Mouse (Mus musculus): ENCODE data around the gene Tsc22d2. TPM values are rescaled to one million over a fixed set of nuclear protein-coding genes. Genes with fewer than 3 reads are reported as not detected.

Gene Tsc22d2
- polyA plus RNA-seq, 1 experiment from 2014 or later = 9.2 TPM

GRCm38 (mm10) chr3:58382676-58383075 is 31.8 kb upstream of the Tsc22d2 start:
- WGBS = 90% methylated on average over 1 of the region's 1 CpGs
- DNase-seq (ENCODE audit: low spot score) = no peak
- Histone ChIP-seq H3K27ac (ENCODE audit: low read depth, low read length) (no peak overlapping the region), H3K9ac (ENCODE audit: low read length) (no peak overlapping the region), H3K4me2 (ENCODE audit: low read length) (no peak overlapping the region), H3K4me1 (ENCODE audit: control insufficient read depth, insufficient read depth, low read length) (no peaks in the 10 kb centered on the region), H3K9me3 (replicated peaks; ENCODE audit: control insufficient read depth, low read length) (no peaks in the 10 kb centered on the region), H3K27me3 (replicated peaks; ENCODE audit: control insufficient read depth, insufficient read depth, low read length) (no peaks in the 10 kb centered on the region), H3K36me3 (ENCODE audit: control insufficient read depth, insufficient read depth, low read length) (no peaks in the 10 kb centered on the region), H3K4me3 (ENCODE audit: low read depth, low read length) (no peak overlapping the region)
- no peak for ATAC-seq

- DNase-seq (ENCODE audit: low spot score) = no peak
- Histone ChIP-seq H3K27me3 (replicated peaks; ENCODE audit: control insufficient read depth, insufficient read depth, low read length) (no peaks in the 10 kb centered on the region), H3K4me3 (ENCODE audit: low read depth, low read length) (no peak overlapping the region), H3K27ac (ENCODE audit: low read depth, low read length) (no peak overlapping the region), H3K9ac (ENCODE audit: low read length) (no peak overlapping the region), H3K36me3 (ENCODE audit: control insufficient read depth, insufficient read depth, low read length) (no peaks in the 10 kb centered on the region), H3K4me1 (ENCODE audit: control insufficient read depth, insufficient read depth, low read length) (no peaks in the 10 kb centered on the region), H3K9me3 (replicated peaks; ENCODE audit: control insufficient read depth, low read length) (no peaks in the 10 kb centered on the region), H3K4me2 (ENCODE audit: low read length) (no peak overlapping the region)
- WGBS = 50% methylated on average over 1 of the region's 1 CpGs
- ATAC-seq = no peak
Measured at GRCm38 (mm10) chr3:58385060-58385459, 29.5 kb upstream of the Tsc22d2 start.

- DNase-seq (ENCODE audit: low spot score) = no peak
- no peak overlapping the region for H3K9ac ChIP-seq (ENCODE audit: low read length)
- H3K36me3 ChIP-seq (ENCODE audit: control insufficient read depth, insufficient read depth, low read length) = no peaks in the 10 kb centered on the region
- H3K9me3 ChIP-seq (replicated peaks; ENCODE audit: control insufficient read depth, low read length) = no peaks in the 10 kb centered on the region
- H3K4me3 ChIP-seq (ENCODE audit: low read depth, low read length) = no peak overlapping the region
- H3K4me2 ChIP-seq (ENCODE audit: low read length) = no peak overlapping the region
- no peaks in the 10 kb centered on the region for H3K27me3 ChIP-seq (replicated peaks; ENCODE audit: control insufficient read depth, insufficient read depth, low read length)
- WGBS = 88% methylated on average over 4 of the region's 4 CpGs
- H3K27ac ChIP-seq (ENCODE audit: low read depth, low read length) = no peak overlapping the region
- ATAC-seq = no peak
- H3K4me1 ChIP-seq (ENCODE audit: control insufficient read depth, insufficient read depth, low read length) = no peaks in the 10 kb centered on the region
Measured at GRCm38 (mm10) chr3:58388731-58389130, 25.8 kb upstream of the Tsc22d2 start.

GRCm38 (mm10) chr3:58398541-58398940 is 16.0 kb upstream of the Tsc22d2 start:
- Histone ChIP-seq H3K27me3 (replicated peaks; ENCODE audit: control insufficient read depth, insufficient read depth, low read length) (no peaks in the 10 kb centered on the region), H3K36me3 (ENCODE audit: control insufficient read depth, insufficient read depth, low read length) (no peaks in the 10 kb centered on the region)
- 84% methylated on average over 5 of the region's 5 CpGs for WGBS

GRCm38 (mm10) chr3:58399931-58400330 is 14.6 kb upstream of the Tsc22d2 start:
- Histone ChIP-seq H3K27ac (ENCODE audit: low read depth, low read length) (no peak overlapping the region), H3K4me3 (ENCODE audit: low read depth, low read length) (no peak overlapping the region), H3K4me2 (ENCODE audit: low read length) (no peak overlapping the region), H3K27me3 (replicated peaks; ENCODE audit: control insufficient read depth, insufficient read depth, low read length) (no peaks in the 10 kb centered on the region), H3K36me3 (ENCODE audit: control insufficient read depth, insufficient read depth, low read length) (no peaks in the 10 kb centered on the region), H3K4me1 (ENCODE audit: control insufficient read depth, insufficient read depth, low read length) (no peaks in the 10 kb centered on the region), H3K9me3 (replicated peaks; ENCODE audit: control insufficient read depth, low read length) (no peaks in the 10 kb centered on the region), H3K9ac (ENCODE audit: low read length) (no peak overlapping the region)
- 75% methylated on average over 3 of the region's 3 CpGs for WGBS
- no peak for DNase-seq (ENCODE audit: low spot score)
- ATAC-seq = no peak

More at GRCm38 (mm10) chr3:58398541-58398940, 16.0 kb upstream of the Tsc22d2 start:
- no peaks in the 10 kb centered on the region for H3K9me3 ChIP-seq (replicated peaks; ENCODE audit: control insufficient read depth, low read length)
- no peak overlapping the region for H3K4me2 ChIP-seq (ENCODE audit: low read length)
- no peak overlapping the region for H3K9ac ChIP-seq (ENCODE audit: low read length)
- no peaks in the 10 kb centered on the region for H3K4me1 ChIP-seq (ENCODE audit: control insufficient read depth, insufficient read depth, low read length)
- ATAC-seq (no peak), DNase-seq (ENCODE audit: low spot score) (no peak)
- no peak overlapping the region for H3K27ac ChIP-seq (ENCODE audit: low read depth, low read length)
- no peak overlapping the region for H3K4me3 ChIP-seq (ENCODE audit: low read depth, low read length)

GRCm38 (mm10) chr3:58411669-58412068 is 2.8 kb upstream of the Tsc22d2 start:
- no peak for DNase-seq (ENCODE audit: low spot score)
- no peak overlapping the region for H3K4me2 ChIP-seq (ENCODE audit: low read length)
- H3K4me1 ChIP-seq (ENCODE audit: control insufficient read depth, insufficient read depth, low read length) = no peaks in the 10 kb centered on the region
- H3K9ac ChIP-seq (ENCODE audit: low read length) = no peak overlapping the region
- no peaks in the 10 kb centered on the region for H3K36me3 ChIP-seq (ENCODE audit: control insufficient read depth, insufficient read depth, low read length)
- H3K9me3 ChIP-seq (replicated peaks; ENCODE audit: control insufficient read depth, low read length) = no peaks in the 10 kb centered on the region
- no peaks in the 10 kb centered on the region for H3K27me3 ChIP-seq (replicated peaks; ENCODE audit: control insufficient read depth, insufficient read depth, low read length)
- no peak overlapping the region for H3K27ac ChIP-seq (ENCODE audit: low read depth, low read length)
- ATAC-seq = no peak
- no peak overlapping the region for H3K4me3 ChIP-seq (ENCODE audit: low read depth, low read length)

GRCm38 (mm10) chr3:58413671-58414070 is 844 bp upstream of the Tsc22d2 start:
- Histone ChIP-seq H3K9me3 (replicated peaks; ENCODE audit: control insufficient read depth, low read length) (no peaks in the 10 kb centered on the region), H3K4me2 (ENCODE audit: low read length) (peak overlapping the region; percentile 98), H3K27ac (ENCODE audit: low read depth, low read length) (no peak overlapping the region), H3K36me3 (ENCODE audit: control insufficient read depth, insufficient read depth, low read length) (no peaks in the 10 kb centered on the region), H3K4me1 (ENCODE audit: control insufficient read depth, insufficient read depth, low read length) (peaks cover 8% of the 10 kb centered on the region), H3K9ac (ENCODE audit: low read length) (peak overlapping the region; percentile 64; the same call in 1 of the 2 replicates), H3K27me3 (replicated peaks; ENCODE audit: control insufficient read depth, insufficient read depth, low read length) (no peaks in the 10 kb centered on the region), H3K4me3 (ENCODE audit: low read depth, low read length) (peak overlapping the region; percentile 99)
- WGBS = 45% methylated on average over 5 of the region's 5 CpGs
- ATAC-seq (no peak), DNase-seq (ENCODE audit: low spot score) (no peak)

GRCm38 (mm10) chr3:58414986-58415883 is 720 bp downstream of the Tsc22d2 start:
- H3K9me3 ChIP-seq (replicated peaks; ENCODE audit: control insufficient read depth, low read length) = no peaks in the 10 kb centered on the region
- H3K4me3 ChIP-seq (ENCODE audit: low read depth, low read length) = peak overlapping the region; percentile 99
- no peaks in the 10 kb centered on the region for H3K27me3 ChIP-seq (replicated peaks; ENCODE audit: control insufficient read depth, insufficient read depth, low read length)
- H3K27ac ChIP-seq (ENCODE audit: low read depth, low read length) = peak overlapping the region; percentile 98
- DNase-seq (ENCODE audit: low spot score) (peak; percentile 37), ATAC-seq (peak; percentile 49)
- WGBS = under 1% methylated on average over 101 of the region's 113 CpGs
- H3K4me2 ChIP-seq (ENCODE audit: low read length) = peak overlapping the region; percentile 98
- peak overlapping the region; percentile 97 for H3K9ac ChIP-seq (ENCODE audit: low read length)
- no peaks in the 10 kb centered on the region for H3K36me3 ChIP-seq (ENCODE audit: control insufficient read depth, insufficient read depth, low read length)
- peaks cover 18% of the 10 kb centered on the region for H3K4me1 ChIP-seq (ENCODE audit: control insufficient read depth, insufficient read depth, low read length)

All from forebrain, embryonic 14.5 days (tissue).